Mouse (Mus musculus) kidney, adult 2 months (tissue): Measurements from ENCODE around the gene Zfp113.

Experiments used
- CTCF ChIP-seq: fragments of 200-500 bp; conservative IDR thresholded peaks from 2 replicates; pipeline ENCODE4 v1.5.1; 2011; ENCODE audit warnings: low read depth, mild to moderate bottlenecking, control low read depth, low read length, moderate library complexity, mixed read lengths; ENCODE audit not compliant: insufficient read depth, insufficient read length
- POLR2A ChIP-seq: fragments of 200-500 bp; IDR thresholded peaks from one replicate; pipeline ENCODE4 v1.6.1; 2011; ENCODE audit warnings: low read depth, low read length, control low read depth

DNA sequence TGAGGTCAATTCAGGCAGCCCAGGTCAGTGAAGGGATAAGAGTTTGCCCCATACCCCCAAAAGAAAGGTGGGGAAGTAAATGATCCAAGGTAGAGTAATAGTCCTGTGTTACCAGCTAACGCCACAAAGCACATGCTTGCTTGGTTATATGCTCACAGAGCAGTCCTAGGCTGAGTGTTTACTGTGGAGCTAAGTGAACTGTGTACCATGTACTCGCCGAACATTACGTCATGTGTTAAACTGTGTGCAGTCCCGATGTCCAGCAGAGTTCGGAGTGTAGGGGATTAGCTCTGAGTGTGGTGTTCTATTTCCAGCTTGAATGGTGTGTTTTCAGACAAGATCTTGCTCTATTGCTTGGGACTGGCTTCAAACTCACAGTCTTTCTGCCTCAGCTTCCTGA lies 61.1 kb downstream of the Zfp113 start:
- TF ChIP-seq CTCF: no peak
- no peak for TF ChIP-seq POLR2A
